ENCODE assay signal across 18 mouse cellular contexts in genomic region chr16:4153121-4153520, GRCm38 (mm10).
"Had no signal": no experiment of that assay in that cellular context is flagged by ENCODE, and none has a peak within 500 bp of the region (broad histone marks: within the 10 kb centered on the region; RNA-seq: fewer than 3 reads in every experiment).

No protein-coding gene starts in this region.

- DNase-seq: lung, embryonic 14.5 days; lung, postnatal 10 days; lung, postnatal 4 days; midbrain, embryonic 14.5 days; retina, postnatal 1 day; right cerebral cortex, adult 18-20 months; right cerebral cortex, postnatal 25 days; right cerebral cortex, postnatal 4 days; spleen, adult 18-20 months; thymus, adult 18-20 months; thymus, postnatal 14 days; thymus, postnatal 36 days had no signal

- ATAC-seq: midbrain, embryonic 16.5 days had no signal

- H3K9me3 ChIP-seq: midbrain, embryonic 10.5 days; midbrain, embryonic 12.5 days; neural tube, embryonic 13.5 days; neural tube, embryonic 15.5 days had no signal

- H3K27ac ChIP-seq: midbrain, embryonic 10.5 days; midbrain, embryonic 12.5 days; neural tube, embryonic 13.5 days; neural tube, embryonic 15.5 days had no signal

- H3K4me1 ChIP-seq: midbrain, embryonic 10.5 days had no signal

- H3K4me3 ChIP-seq: midbrain, embryonic 10.5 days; midbrain, embryonic 12.5 days; myocyte; neural tube, embryonic 13.5 days; neural tube, embryonic 15.5 days had no signal

- H3K27me3 ChIP-seq: midbrain, embryonic 12.5 days; neural tube, embryonic 13.5 days; neural tube, embryonic 15.5 days had no signal

- H3K9ac ChIP-seq: lung, embryonic 14.5 days; midbrain, embryonic 12.5 days; neural tube, embryonic 13.5 days; neural tube, embryonic 15.5 days had no signal

- H3K4me2 ChIP-seq: lung, embryonic 14.5 days; midbrain, embryonic 12.5 days; neural tube, embryonic 13.5 days; neural tube, embryonic 15.5 days had no signal
